Comparison of ENCODE assay signal across 10 mouse cellular contexts in genomic region chr4:152290385-152290784, GRCm38 (mm10). TPM values are rescaled to one million over a fixed set of nuclear protein-coding genes. Genes with fewer than 3 reads are reported as not detected.
DNase-seq lines count a peak whose midpoint lies in the region; ATAC-seq and TF ChIP-seq lines count a peak whose summit lies in the region.
"Had no signal": no experiment of that assay in that cellular context is flagged by ENCODE, and none has a peak within 500 bp of the region (broad histone marks: within the 10 kb centered on the region; RNA-seq: fewer than 3 reads in every experiment).

No protein-coding gene starts in this region.

- H3K4me3 ChIP-seq in E14TG2a.4 (replicated peaks; ENCODE audit: low read length): peak overlapping the region; percentile 69
- peak overlapping the region; percentile 33 for H3K4me3 ChIP-seq in forebrain, postnatal 0 days (ENCODE audit: low read depth, low read length)
- peak overlapping the region; percentile 28 for H3K4me3 ChIP-seq in midbrain, embryonic 12.5 days
- H3K4me3 ChIP-seq in layer of hippocampus, adult 2 months: no peak overlapping the region
- H3K4me3 ChIP-seq: myocyte had no signal

- peak; percentile 40 for ATAC-seq in forebrain, postnatal 0 days
- ATAC-seq in midbrain, embryonic 12.5 days (ENCODE audit: low FRiP score, low read depth): peak; percentile 55

- H3K27me3 ChIP-seq in E14TG2a.4 (ENCODE audit: insufficient read depth, low read length): peaks cover 40% of the 10 kb centered on the region
- peaks cover 72% of the 10 kb centered on the region for H3K27me3 ChIP-seq in forebrain, postnatal 0 days (ENCODE audit: insufficient read depth, low read length)
- H3K27me3 ChIP-seq in midbrain, embryonic 12.5 days: peaks cover 97% of the 10 kb centered on the region

- DNase-seq in Muller cell, postnatal 12 days (ENCODE audit: inconsistent ontology term): peak; percentile 56
- no peak for DNase-seq in forebrain, postnatal 0 days
- DNase-seq in layer of hippocampus, adult 11-12 months (ENCODE audit: low spot score): no peak
- DNase-seq in thymus, postnatal 10 days (ENCODE audit: low spot score in 2 of 2): no peak
- no peak for DNase-seq in layer of hippocampus, adult 2 months (ENCODE audit: low spot score in 2 of 2)
- no peak for DNase-seq in ovary, adult 18-20 months (ENCODE audit: low spot score)
- DNase-seq: adrenal gland, postnatal 36 days had no signal

- peak overlapping the region; percentile 65 for H3K4me2 ChIP-seq in forebrain, postnatal 0 days (ENCODE audit: low read depth)
- H3K4me2 ChIP-seq in midbrain, embryonic 12.5 days (replicated peaks): peak overlapping the region; percentile 56

- no peak overlapping the region for H3K27ac ChIP-seq in forebrain, postnatal 0 days (ENCODE audit: low read depth, low read length)
- peak overlapping the region; percentile 61 for H3K27ac ChIP-seq in midbrain, embryonic 12.5 days (replicated peaks)
- H3K27ac ChIP-seq in layer of hippocampus, adult 2 months: no peak overlapping the region

- peaks cover 7% of the 10 kb centered on the region; the same call in 1 of the 2 replicates for H3K9me3 ChIP-seq in E14TG2a.4 (ENCODE audit: low read length)
- no peaks in the 10 kb centered on the region for H3K9me3 ChIP-seq in forebrain, postnatal 0 days (ENCODE audit: low read length)
- H3K9me3 ChIP-seq in midbrain, embryonic 12.5 days: no peaks in the 10 kb centered on the region

- peak overlapping the region; percentile 46 for H3K9ac ChIP-seq in forebrain, postnatal 0 days
- H3K9ac ChIP-seq in midbrain, embryonic 12.5 days (replicated peaks): peak overlapping the region; percentile 48

- H3K4me1 ChIP-seq in E14TG2a.4 (replicated peaks; ENCODE audit: low read depth, low read length): peaks cover 88% of the 10 kb centered on the region
- peaks cover 14% of the 10 kb centered on the region; the same call in 1 of the 2 replicates for H3K4me1 ChIP-seq in forebrain, postnatal 0 days (ENCODE audit: insufficient read depth)
- H3K4me1 ChIP-seq in midbrain, embryonic 12.5 days: peaks cover 77% of the 10 kb centered on the region

- WGBS in forebrain, postnatal 0 days: 3% methylated on average over 39 of the region's 39 CpGs
- under 1% methylated on average over 39 of the region's 39 CpGs for WGBS in midbrain, embryonic 12.5 days

- TF ChIP-seq CTCF in E14TG2a.4 (conservative IDR thresholded peaks at IDR 0.05; ENCODE audit: low read length): no peak
- no peak for TF ChIP-seq CTCF in forebrain, postnatal 0 days (IDR thresholded peaks at IDR 0.05; ENCODE audit: low read depth)
- TF ChIP-seq CTCF in layer of hippocampus, adult 2 months (conservative IDR thresholded peaks at IDR 0.05): no peak

- no peaks in the 10 kb centered on the region for H3K36me3 ChIP-seq in E14TG2a.4 (ENCODE audit: insufficient read depth, low read length)
- no peaks in the 10 kb centered on the region for H3K36me3 ChIP-seq in forebrain, postnatal 0 days (ENCODE audit: insufficient read depth)
- no peaks in the 10 kb centered on the region for H3K36me3 ChIP-seq in midbrain, embryonic 12.5 days

RNA-seq across cellular contexts. Expression of gene Hes3, which starts 1.1 kb away (rescaled TPM):
- 0.57 TPM in 1 of 2 replicates, not detected in the other for total RNA-seq in forebrain, postnatal 0 days (2014; rRNA removed)
- polyA plus RNA-seq in forebrain, postnatal 0 days (2015; fragmentation: Nextera tagmentation; extraction: Ambion mirVana): 0.13 TPM in 1 of 2 replicates, not detected in the other
- 4.0 and 5.2 TPM in 2 replicates for polyA plus RNA-seq in midbrain, embryonic 12.5 days (2016; fragmentation: Nextera tagmentation; extraction: Ambion mirVana)
- total RNA-seq in layer of hippocampus, adult 2 months (2021): not detected
- total RNA-seq: adrenal gland, postnatal 36 days had no signal

RNA-seq across cellular contexts. Expression of gene Icmt, which starts 6.6 kb away (rescaled TPM):
- 24.4 and 28.5 TPM in 2 replicates for total RNA-seq in forebrain, postnatal 0 days (2014; rRNA removed)
- polyA plus RNA-seq in forebrain, postnatal 0 days (2015; fragmentation: Nextera tagmentation; extraction: Ambion mirVana): 9.8 and 12.7 TPM in 2 replicates
- 22.6 and 24.5 TPM in 2 replicates for polyA plus RNA-seq in midbrain, embryonic 12.5 days (2016; fragmentation: Nextera tagmentation; extraction: Ambion mirVana)
- total RNA-seq in layer of hippocampus, adult 2 months (2021): 10 to 100 TPM; 42.3 to 43.0 TPM

RNA-seq across cellular contexts. Expression of gene Gpr153, which starts 16.4 kb away (rescaled TPM):
- total RNA-seq in forebrain, postnatal 0 days (2014; rRNA removed): 53.3 and 71.4 TPM in 2 replicates
- polyA plus RNA-seq in forebrain, postnatal 0 days (2015; fragmentation: Nextera tagmentation; extraction: Ambion mirVana): 8.2 and 11.4 TPM in 2 replicates
- 12.3 and 15.4 TPM in 2 replicates for polyA plus RNA-seq in midbrain, embryonic 12.5 days (2016; fragmentation: Nextera tagmentation; extraction: Ambion mirVana)
- 1 to 10 TPM; 5.6 to 6.4 TPM for total RNA-seq in layer of hippocampus, adult 2 months (2021)

RNA-seq across cellular contexts. Expression of gene Rnf207, which starts 28.4 kb away (rescaled TPM):
- 2.6 and 4.4 TPM in 2 replicates for total RNA-seq in forebrain, postnatal 0 days (2014; rRNA removed)
- 2.7 and 4.2 TPM in 2 replicates for polyA plus RNA-seq in forebrain, postnatal 0 days (2015; fragmentation: Nextera tagmentation; extraction: Ambion mirVana)
- polyA plus RNA-seq in midbrain, embryonic 12.5 days (2016; fragmentation: Nextera tagmentation; extraction: Ambion mirVana): 2.7 and 2.8 TPM in 2 replicates
- 1 to 10 TPM; 6.5 to 7.7 TPM for total RNA-seq in layer of hippocampus, adult 2 months (2021)

RNA-seq across cellular contexts. Expression of gene Rpl22, which starts 35.2 kb away (rescaled TPM):
- total RNA-seq in forebrain, postnatal 0 days (2014; rRNA removed): 313 and 387 TPM in 2 replicates
- polyA plus RNA-seq in forebrain, postnatal 0 days (2015; fragmentation: Nextera tagmentation; extraction: Ambion mirVana): 176 and 212 TPM in 2 replicates
- polyA plus RNA-seq in midbrain, embryonic 12.5 days (2016; fragmentation: Nextera tagmentation; extraction: Ambion mirVana): 264 and 283 TPM in 2 replicates
- 100 to 1,000 TPM; 186 to 202 TPM for total RNA-seq in layer of hippocampus, adult 2 months (2021)
